Mouse (Mus musculus) liver, embryonic 11.5 days (tissue): Measurements from ENCODE around the gene Pde4dip. TPM values are rescaled to one million over a fixed set of nuclear protein-coding genes. Genes with fewer than 3 reads are reported as not detected.

Source experiments
- ATAC-seq: fragments of 200-750 bp; cut with Nextera tagmentation; replicated peaks from 2 replicates; pipeline ENCODE4 v1.8.0; 2017; ENCODE audit warnings: moderate number of reproducible peaks, mild to moderate bottlenecking, moderate TSS enrichment, moderate library complexity; ENCODE audit not compliant: low FRiP score
- DNase-seq: peaks from one replicate; pipeline ENCODE4 v3.0.0-alpha.2; 2017; ENCODE audit warnings: low spot score
- H3K27ac ChIP-seq: fragments of 300-500 bp; sonication (generic); 2 replicates; pipeline ENCODE4 v1.5.1; 2014; ENCODE audit warnings: mild to moderate bottlenecking, low read depth, low read length, control low read depth
- H3K27me3 ChIP-seq: fragments of 300-500 bp; sonication (generic); replicated peaks from 2 replicates; pipeline ENCODE4 v1.6.1; 2014; ENCODE audit warnings: low read length, mixed read lengths; ENCODE audit not compliant: control insufficient read depth, insufficient read depth
- H3K36me3 ChIP-seq: fragments of 300-500 bp; sonication (generic); 2 replicates; pipeline ENCODE4 v1.6.1; 2014; ENCODE audit warnings: mild to moderate bottlenecking, low read length, moderate library complexity, mixed read lengths; ENCODE audit not compliant: control insufficient read depth, insufficient read depth
- H3K4me1 ChIP-seq: fragments of 300-500 bp; sonication (generic); replicated peaks from 2 replicates; pipeline ENCODE4 v1.6.1; 2014; ENCODE audit warnings: low read length, mixed read lengths; ENCODE audit not compliant: control insufficient read depth, insufficient read depth
- H3K4me2 ChIP-seq: fragments of 300-500 bp; sonication (generic); 2 replicates; pipeline ENCODE4 v1.6.1; 2014; ENCODE audit warnings: mild to moderate bottlenecking, control low read depth, moderate library complexity
- H3K4me3 ChIP-seq: fragments of 300-500 bp; sonication (generic); 2 replicates; pipeline ENCODE4 v1.5.1; 2014; ENCODE audit warnings: low read depth, low read length, control low read depth
- H3K9ac ChIP-seq: fragments of 300-500 bp; sonication (generic); 2 replicates; pipeline ENCODE4 v1.6.1; 2014; ENCODE audit warnings: low read depth, low read length, control low read depth
- H3K9me3 ChIP-seq: fragments of 300-500 bp; sonication (generic); 2 replicates; pipeline ENCODE4 v1.6.1; 2016; ENCODE audit warnings: low read length, inconsistent platforms, mixed read lengths; ENCODE audit not compliant: control insufficient read depth
- WGBS: fragments of 180-500 bp; shearing (Covaris S2); extraction: QIAGEN DNeasy Blood & Tissue Kit; methylation state at CpG from one replicate; pipeline ENCODE4 v1.1.7; 2014; 5-methylcytosine and 5-hydroxymethylcytosine counted together
- polyA plus RNA-seq: library from polyadenylated mRNA; unstranded; fragments of >200 nt; fragmentation: Nextera tagmentation; extraction: Ambion mirVana; gene quantifications from 2 replicates; pipeline ENCODE4 v1.2.1, GENCODE M21; 2014

Gene Pde4dip
- polyA plus RNA-seq, 1 experiment from 2014 or later: 16.9 TPM

- DNase-seq: no peak
- WGBS: 95% methylated on average over 5 of the region's 5 CpGs
- Histone ChIP-seq H3K9me3 (no peaks in the 10 kb centered on the region), H3K36me3 (no peaks in the 10 kb centered on the region), H3K4me1 (no peaks in the 10 kb centered on the region), H3K4me3 (no peak overlapping the region), H3K4me2 (no peak overlapping the region), H3K27me3 (no peaks in the 10 kb centered on the region), H3K27ac (no peak overlapping the region), H3K9ac (no peak overlapping the region)
- no peak for ATAC-seq
Observed at GRCm38 (mm10) chr3:97881576-97881975, 6.9 kb downstream of the Pde4dip start.

- Histone ChIP-seq H3K4me1 (no peaks in the 10 kb centered on the region), H3K9ac (no peak overlapping the region), H3K36me3 (no peaks in the 10 kb centered on the region), H3K27me3 (no peaks in the 10 kb centered on the region), H3K4me3 (no peak overlapping the region), H3K27ac (no peak overlapping the region), H3K9me3 (no peaks in the 10 kb centered on the region), H3K4me2 (no peak overlapping the region)
- WGBS: 17% methylated on average over 5 of the region's 5 CpGs
- ATAC-seq (no peak), DNase-seq (peak; percentile 70)
Observed at GRCm38 (mm10) chr3:97879222-97879621, 9.3 kb downstream of the Pde4dip start.

- no peaks in the 10 kb centered on the region for H3K36me3 ChIP-seq
- no peaks in the 10 kb centered on the region for H3K9me3 ChIP-seq
- no peak overlapping the region for H3K9ac ChIP-seq
- H3K27ac ChIP-seq: no peak overlapping the region
- no peak overlapping the region for H3K4me2 ChIP-seq
- H3K27me3 ChIP-seq: no peaks in the 10 kb centered on the region
- WGBS: 48% methylated on average over 8 of the region's 8 CpGs
- no peaks in the 10 kb centered on the region for H3K4me1 ChIP-seq
- DNase-seq (no peak), ATAC-seq (no peak)
- H3K4me3 ChIP-seq: no peak overlapping the region
Observed at GRCm38 (mm10) chr3:97876259-97876658, 12.2 kb downstream of the Pde4dip start.

GRCm38 (mm10) chr3:97874777-97875176 lies 13.7 kb downstream of the Pde4dip start:
- 44% methylated on average over 5 of the region's 5 CpGs for WGBS
- no peak overlapping the region for H3K27ac ChIP-seq
- no peak for DNase-seq
- H3K27me3 ChIP-seq: no peaks in the 10 kb centered on the region
- no peaks in the 10 kb centered on the region for H3K4me1 ChIP-seq
- H3K9ac ChIP-seq: no peak overlapping the region
- H3K4me2 ChIP-seq: no peak overlapping the region
- H3K9me3 ChIP-seq: no peaks in the 10 kb centered on the region
- H3K4me3 ChIP-seq: no peak overlapping the region
- ATAC-seq: peak; percentile 58; the same call in 1 of the 2 replicates
- no peaks in the 10 kb centered on the region for H3K36me3 ChIP-seq

- Histone ChIP-seq H3K9me3 (no peaks in the 10 kb centered on the region), H3K36me3 (no peaks in the 10 kb centered on the region), H3K9ac (no peak overlapping the region), H3K4me3 (no peak overlapping the region), H3K27ac (no peak overlapping the region), H3K27me3 (peaks cover 16% of the 10 kb centered on the region), H3K4me2 (no peak overlapping the region), H3K4me1 (0 out of 2 replicates have a peak, but pooled peaks cover 5% of the 10 kb centered on the region)
- 61% methylated on average over 4 of the region's 4 CpGs for WGBS
- DNase-seq: no peak
- ATAC-seq: no peak
Observed at GRCm38 (mm10) chr3:97869730-97870129, 18.8 kb downstream of the Pde4dip start.

- Histone ChIP-seq H3K4me2 (no peak overlapping the region), H3K27me3 (peaks cover 16% of the 10 kb centered on the region), H3K4me1 (0 out of 2 replicates have a peak, but pooled peaks cover 5% of the 10 kb centered on the region), H3K36me3 (no peaks in the 10 kb centered on the region), H3K9ac (no peak overlapping the region), H3K9me3 (no peaks in the 10 kb centered on the region), H3K4me3 (no peak overlapping the region), H3K27ac (no peak overlapping the region)
- DNase-seq: no peak
- no peak for ATAC-seq
- 48% methylated on average over 5 of the region's 5 CpGs for WGBS
Observed at GRCm38 (mm10) chr3:97868733-97869132, 19.8 kb downstream of the Pde4dip start.

GRCm38 (mm10) chr3:97868024-97868689 lies 20.4 kb downstream of the Pde4dip start:
- Histone ChIP-seq H3K27ac (no peak overlapping the region), H3K36me3 (no peaks in the 10 kb centered on the region), H3K4me2 (peak overlapping the region; percentile 72), H3K4me3 (peak overlapping the region; percentile 46), H3K4me1 (0 out of 2 replicates have a peak, but pooled peaks cover 5% of the 10 kb centered on the region), H3K9me3 (no peaks in the 10 kb centered on the region), H3K27me3 (peaks cover 16% of the 10 kb centered on the region), H3K9ac (peak overlapping the region; percentile 20)
- 3% methylated on average over 42 of the region's 42 CpGs for WGBS
- ATAC-seq (peak; percentile 87), DNase-seq (peak; percentile 61)

- Histone ChIP-seq H3K4me3 (peak overlapping the region; percentile 46), H3K4me2 (peak overlapping the region; percentile 72), H3K27me3 (peaks cover 16% of the 10 kb centered on the region), H3K27ac (no peak overlapping the region), H3K9ac (peak overlapping the region; percentile 20), H3K4me1 (0 out of 2 replicates have a peak, but pooled peaks cover 5% of the 10 kb centered on the region), H3K9me3 (no peaks in the 10 kb centered on the region), H3K36me3 (no peaks in the 10 kb centered on the region)
- 9% methylated on average over 28 of the region's 28 CpGs for WGBS
- peak; percentile 33 for ATAC-seq
- DNase-seq: peak; percentile 48
Observed at GRCm38 (mm10) chr3:97867221-97868023, 21.1 kb downstream of the Pde4dip start.
